Mouse (Mus musculus) cortical plate, adult 2 months (tissue): ENCODE measurements around the gene Prkce.

Experiments
- CTCF ChIP-seq: fragments of 200-500 bp; IDR thresholded peaks from 2 replicates; pipeline ENCODE4 v1.5.1; 2011; ENCODE audit warnings: mild to moderate bottlenecking, control low read depth, low read length; ENCODE audit not compliant: insufficient read depth; ENCODE audit errors: extremely low read depth
- POLR2A ChIP-seq: fragments of 200-500 bp; IDR thresholded peaks from 2 replicates; pipeline ENCODE4 v1.6.1; 2011; ENCODE audit warnings: mild to moderate bottlenecking, low read length, control low read depth; ENCODE audit not compliant: insufficient read depth; ENCODE audit errors: extremely low read depth

DNA sequence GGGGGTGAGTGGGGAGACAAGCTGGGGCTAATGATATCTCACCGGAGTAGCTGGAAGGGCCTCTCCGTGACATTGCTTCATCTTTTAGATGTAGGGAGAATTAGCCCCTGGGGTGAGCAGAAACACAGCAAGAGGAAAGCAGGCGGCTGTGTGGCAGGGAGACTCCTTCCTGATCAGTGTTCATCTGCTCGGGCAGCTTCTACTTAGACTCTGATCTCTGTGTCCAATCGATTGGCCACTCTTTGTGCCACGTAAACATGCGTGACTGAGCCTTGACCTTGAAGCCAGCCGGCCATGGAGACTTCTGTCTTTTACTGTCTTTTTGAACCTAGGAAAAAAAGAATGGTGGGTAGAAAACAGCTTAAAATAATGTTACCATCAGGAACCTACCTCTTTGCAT lies 247.0 kb downstream of the Prkce start:
- no peak for TF ChIP-seq CTCF
- TF ChIP-seq POLR2A = no peak
